Mouse (Mus musculus): ENCODE measurements around the gene Gm5157.
"Not testable (repeated sequence)": the region's sequence is repeated elsewhere in the genome, so short reads cannot be mapped to it uniquely, and the experiment has no call there.

The Gm5157 gene

DNA sequence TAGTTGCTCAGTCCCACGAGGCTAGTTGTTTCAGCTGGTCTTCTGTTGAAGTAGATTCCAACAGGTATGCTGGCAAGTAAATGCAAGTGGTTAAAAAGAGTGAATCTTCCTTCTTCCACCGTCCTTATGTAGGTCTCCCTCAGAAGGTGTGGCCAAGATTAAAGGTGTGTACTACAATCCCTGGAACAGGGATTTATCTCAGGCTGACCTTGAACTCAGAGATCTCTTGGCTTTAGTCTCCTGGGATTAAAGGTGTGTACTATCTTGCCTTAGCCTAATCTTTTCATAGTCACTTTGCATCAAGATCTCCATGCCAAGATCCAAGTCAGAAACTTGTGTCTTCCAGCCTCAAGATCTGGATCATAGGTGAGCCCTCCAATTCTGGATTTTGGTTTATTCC, at the start of gene Gm5157:
Gm5157 (minus strand) TSS at position 101 of the 400 bp plus-strand sequence.
- not testable (repeated sequence) for DNase-seq (ENCODE audit: low spot score in 2 of 2)

DNA sequence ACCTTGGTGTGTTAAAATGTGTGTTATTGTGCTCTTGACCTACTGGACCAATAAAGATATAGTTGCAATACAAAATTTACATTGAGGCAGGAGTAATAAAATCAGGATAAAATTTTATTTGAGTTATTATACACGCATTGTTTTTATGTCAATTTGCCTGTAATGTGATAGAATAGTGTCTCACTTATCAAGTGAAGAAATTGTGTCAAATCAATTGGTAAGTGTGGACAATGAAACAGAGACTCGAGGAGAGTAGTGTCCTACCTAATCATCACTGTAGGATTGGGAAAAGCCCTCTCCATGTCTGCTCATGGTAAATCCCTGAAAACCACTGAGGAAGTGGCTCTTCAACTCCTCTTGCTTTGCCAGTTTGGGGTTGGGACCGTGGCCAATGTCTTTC, 28.3 kb downstream of the Gm5157 start, which contains the start of gene Vmn1r123:
Vmn1r123 (plus strand) TSS at position 301 of the 400 bp plus-strand sequence.
- DNase-seq (ENCODE audit: low spot score in 2 of 2): not testable (repeated sequence)

All from frontal cortex, postnatal 14 days (tissue).